25 mouse cellular contexts compared by ENCODE assay signal in genomic region chr5:24834491-24834890, GRCm38 (mm10). TPM values are rescaled to one million over a fixed set of nuclear protein-coding genes. Genes with fewer than 3 reads are reported as not detected.
DNase-seq lines count a peak whose midpoint lies in the region; ATAC-seq and TF ChIP-seq lines count a peak whose summit lies in the region.
"Had no signal": no experiment of that assay in that cellular context is flagged by ENCODE, and none has a peak within 500 bp of the region (broad histone marks: within the 10 kb centered on the region; RNA-seq: fewer than 3 reads in every experiment).

No protein-coding gene starts in this region.

- TF ChIP-seq POLR2A in small intestine, adult 2 months (IDR thresholded peaks at IDR 0.05; ENCODE audit: low read depth, low read length): no peak

- H3K4me2 ChIP-seq in intestine, postnatal 0 days (replicated peaks; ENCODE audit: low read depth): no peak overlapping the region
- H3K4me2 ChIP-seq in intestine, embryonic 15.5 days (replicated peaks): no peak overlapping the region
- no peak overlapping the region for H3K4me2 ChIP-seq in lung, postnatal 0 days (replicated peaks; ENCODE audit: low read depth, low read length)
- H3K4me2 ChIP-seq: embryonic facial prominence, embryonic 12.5 days; forebrain, embryonic 12.5 days; neural tube, embryonic 13.5 days had no signal

- H3K27me3 ChIP-seq in intestine, postnatal 0 days (replicated peaks; ENCODE audit: control insufficient read depth, insufficient read depth, low read length): no peaks in the 10 kb centered on the region
- H3K27me3 ChIP-seq in intestine, embryonic 15.5 days (replicated peaks): no peaks in the 10 kb centered on the region
- H3K27me3 ChIP-seq in lung, postnatal 0 days (replicated peaks; ENCODE audit: insufficient read depth, low read length): no peaks in the 10 kb centered on the region
- no peaks in the 10 kb centered on the region for H3K27me3 ChIP-seq in small intestine, adult 2 months (ENCODE audit: control insufficient read depth, insufficient read depth, low read length)
- H3K27me3 ChIP-seq: CH12.LX; embryonic facial prominence, embryonic 12.5 days; forebrain, embryonic 12.5 days; neural tube, embryonic 13.5 days; Patski had no signal

- no peak for TF ChIP-seq CTCF in intestine, postnatal 0 days (IDR thresholded peaks at IDR 0.05; ENCODE audit: low read depth)
- TF ChIP-seq CTCF in lung, postnatal 0 days (IDR thresholded peaks at IDR 0.05): no peak
- no peak for TF ChIP-seq CTCF in small intestine, adult 2 months (IDR thresholded peaks at IDR 0.05; ENCODE audit: extremely low read depth, insufficient read length, insufficient replicate concordance, low read depth, low read length)

- H3K27ac ChIP-seq in intestine, postnatal 0 days (ENCODE audit: low read depth, low read length): peak overlapping the region; percentile 66; the same call in 1 of the 2 replicates
- no peak overlapping the region for H3K27ac ChIP-seq in intestine, embryonic 15.5 days
- no peak overlapping the region for H3K27ac ChIP-seq in lung, postnatal 0 days (ENCODE audit: low read length)
- H3K27ac ChIP-seq in small intestine, adult 2 months (ENCODE audit: insufficient read depth, low read depth, low read length): peak overlapping the region; percentile 13; the same call in 1 of the 2 replicates
- H3K27ac ChIP-seq: embryonic facial prominence, embryonic 12.5 days; forebrain, embryonic 12.5 days; gastrocnemius, adult 2 months; neural tube, embryonic 13.5 days had no signal

- WGBS in intestine, postnatal 0 days: 56% methylated on average over 5 of the region's 5 CpGs
- WGBS in intestine, embryonic 15.5 days: 76% methylated on average over 5 of the region's 5 CpGs
- whole genome bisulfite sequencing in lung, postnatal 0 days: 51% methylated on average over 5 of the region's 5 CpGs
- 46% methylated on average over 5 of the region's 5 CpGs for WGBS in small intestine, adult 2 months

- no peak overlapping the region for H3K9ac ChIP-seq in intestine, postnatal 0 days (ENCODE audit: low read depth, low read length)
- H3K9ac ChIP-seq in intestine, embryonic 15.5 days: no peak overlapping the region
- no peak overlapping the region for H3K9ac ChIP-seq in lung, postnatal 0 days (replicated peaks; ENCODE audit: low read depth)
- H3K9ac ChIP-seq: embryonic facial prominence, embryonic 12.5 days; forebrain, embryonic 12.5 days; neural tube, embryonic 13.5 days had no signal

- H3K4me3 ChIP-seq in intestine, postnatal 0 days (ENCODE audit: low read depth, low read length): no peak overlapping the region
- no peak overlapping the region for H3K4me3 ChIP-seq in intestine, embryonic 15.5 days (replicated peaks)
- no peak overlapping the region for H3K4me3 ChIP-seq in lung, postnatal 0 days (ENCODE audit: low read depth, low read length)
- H3K4me3 ChIP-seq in small intestine, adult 2 months (ENCODE audit: low read depth, low read length): no peak overlapping the region
- H3K4me3 ChIP-seq: embryonic facial prominence, embryonic 12.5 days; forebrain, embryonic 12.5 days; gastrocnemius, adult 2 months; neural tube, embryonic 13.5 days had no signal

- peak; percentile 45 for DNase-seq in lung, postnatal 0 days (ENCODE audit: low spot score)
- no peak for DNase-seq in lung, postnatal 4 days
- peak; percentile 94 for DNase-seq in fat pad, adult 2 months (ENCODE audit: extremely low read depth, low read depth, low spot score)
- no peak for DNase-seq in thymus, postnatal 0 days (ENCODE audit: low spot score)
- DNase-seq: adrenal gland, postnatal 36 days; B cell, adult 2 months; cerebellum, adult 18-20 months; cerebellum, postnatal 14 days; gastrocnemius, adult 2 months; kidney, adult 8-10 months; kidney, postnatal 14 days; layer of hippocampus, postnatal 36 days; lung, postnatal 36 days; midbrain, embryonic 14.5 days; spleen, adult 18-20 months; thymus, postnatal 14 days had no signal

- peaks cover 10% of the 10 kb centered on the region for H3K4me1 ChIP-seq in intestine, postnatal 0 days (replicated peaks; ENCODE audit: control insufficient read depth, insufficient read depth, low read length)
- H3K4me1 ChIP-seq in intestine, embryonic 15.5 days (replicated peaks): 0 out of 2 replicates have a peak, but pooled peaks cover 3% of the 10 kb centered on the region
- 0 out of 2 replicates have a peak, but pooled peaks cover 2% of the 10 kb centered on the region for H3K4me1 ChIP-seq in lung, postnatal 0 days (ENCODE audit: insufficient read depth, low read depth, low read length)
- H3K4me1 ChIP-seq in small intestine, adult 2 months (ENCODE audit: control insufficient read depth, insufficient read depth, insufficient read length, low read length): peaks cover 16% of the 10 kb centered on the region; the same call in 1 of the 2 replicates

- no peak for TF ChIP-seq EP300 in lung, postnatal 0 days (IDR thresholded peaks at IDR 0.05)

- ATAC-seq in intestine, postnatal 0 days: no peak
- ATAC-seq in intestine, embryonic 15.5 days: no peak
- no peak for ATAC-seq in lung, postnatal 0 days
- ATAC-seq: Patski had no signal

- no peaks in the 10 kb centered on the region for H3K36me3 ChIP-seq in intestine, postnatal 0 days (ENCODE audit: control insufficient read depth, insufficient read depth)
- H3K36me3 ChIP-seq in intestine, embryonic 15.5 days: no peaks in the 10 kb centered on the region
- no peaks in the 10 kb centered on the region for H3K36me3 ChIP-seq in lung, postnatal 0 days (ENCODE audit: insufficient read depth, low read length)
- H3K36me3 ChIP-seq in small intestine, adult 2 months (ENCODE audit: control insufficient read depth, insufficient read depth, low read length): no peaks in the 10 kb centered on the region
- H3K36me3 ChIP-seq: embryonic facial prominence, embryonic 12.5 days; forebrain, embryonic 12.5 days; neural tube, embryonic 13.5 days had no signal

- no peaks in the 10 kb centered on the region for H3K9me3 ChIP-seq in intestine, postnatal 0 days (ENCODE audit: control insufficient read depth)
- H3K9me3 ChIP-seq in intestine, embryonic 15.5 days: no peaks in the 10 kb centered on the region
- H3K9me3 ChIP-seq in lung, postnatal 0 days (ENCODE audit: low read length): no peaks in the 10 kb centered on the region
- H3K9me3 ChIP-seq: embryonic facial prominence, embryonic 12.5 days; forebrain, embryonic 12.5 days; G1E; neural tube, embryonic 13.5 days had no signal

RNA-seq across cellular contexts. Expression of gene Rheb, which starts 7.9 kb away (rescaled TPM):
- 147 and 151 TPM in 2 replicates for polyA plus RNA-seq in intestine, postnatal 0 days (2015; fragmentation: Nextera tagmentation; extraction: Ambion mirVana)
- polyA plus RNA-seq in intestine, embryonic 15.5 days (2015; fragmentation: Nextera tagmentation; extraction: Ambion mirVana): 209 and 246 TPM in 2 replicates
- 180 and 189 TPM in 2 replicates for polyA plus RNA-seq in lung, postnatal 0 days (2015; fragmentation: Nextera tagmentation; extraction: Ambion mirVana)
- 10.7 and 17.3 TPM in 2 replicates for polyA plus RNA-seq in small intestine, adult 2 months (2012; rRNA removed)
- 193 and 203 TPM in 2 replicates for polyA plus RNA-seq in thymus, postnatal 0 days (2015; fragmentation: Nextera tagmentation; extraction: Ambion mirVana)

Comparison
In these comparisons a context has a peak if more than half of its experiments do, and no peak if none do; other contexts are left out.
1. H3K27ac ChIP-seq: peak in intestine, postnatal 0 days (single experiment) and small intestine, adult 2 months (single experiment); none in intestine, embryonic 15.5 days (single experiment) and lung, postnatal 0 days (single experiment).
2. DNase-seq: peak in lung, postnatal 0 days (single experiment) and fat pad, adult 2 months (single experiment); none in lung, postnatal 4 days (0 of 2) and thymus, postnatal 0 days (single experiment).